Mouse (Mus musculus) left cerebral cortex, postnatal 4 days (tissue): ENCODE measurements around the gene Pyy. TPM values are rescaled to one million over a fixed set of nuclear protein-coding genes. Genes with fewer than 3 reads are reported as not detected.

Experiments used
- total RNA-seq, 2 experiments: library from RNA; stranded (reverse); gene quantifications; 2 replicates each; pipeline ENCODE4 v1.2.3; 2021

The Pyy gene
- total RNA-seq, 2 experiments from 2014 or later, result not detected

Other genes starting within 250 kb of the Pyy start
- gene Meox1, start 213.5 kb downstream of the Pyy start, total RNA-seq, result 1 to 10 TPM; 1.2 to 1.5 TPM
- not detected for gene Sost, start 140.8 kb downstream of the Pyy start, total RNA-seq
- gene Cfap97d1, start 123.6 kb downstream of the Pyy start, total RNA-seq, result not detected
- gene Dusp3, start 120.8 kb downstream of the Pyy start, total RNA-seq, result 10 to 100 TPM; 53.2 to 56.5 TPM
- gene Mpp3, start 79.4 kb downstream of the Pyy start, total RNA-seq, result 10 to 100 TPM; 53.1 to 56.3 TPM
- not detected for gene Cd300lg, start 66.3 kb downstream of the Pyy start, total RNA-seq
- 10 to 100 TPM; 39.1 to 45.0 TPM for gene Mpp2, start 19.3 kb downstream of the Pyy start, total RNA-seq
- not detected for gene Ppy, start 6.5 kb downstream of the Pyy start, total RNA-seq
- under 1 TPM in 1 of 2 experiments, not detected in 1; 0.16 TPM for gene Nags, start 37.7 kb upstream of the Pyy start, total RNA-seq
- gene Tmem101, start 48.6 kb upstream of the Pyy start, total RNA-seq, result 10 to 100 TPM; 23.8 to 26.4 TPM
- 10 to 100 TPM; 84.5 to 86.0 TPM for gene Lsm12, start 77.5 kb upstream of the Pyy start, total RNA-seq
- 10 to 100 TPM; 34.6 to 35.4 TPM for gene G6pc3, start 81.8 kb upstream of the Pyy start, total RNA-seq
- gene Hdac5, start 122.3 kb upstream of the Pyy start, total RNA-seq, result 100 to 1,000 TPM; 205 to 213 TPM
- gene BC030867, start 141.1 kb upstream of the Pyy start, total RNA-seq, result 1 to 10 TPM; 1.4 to 1.6 TPM
- under 1 TPM; 0.91 to 0.98 TPM for gene Asb16, start 160.9 kb upstream of the Pyy start, total RNA-seq
- 10 to 100 TPM; 53.6 to 56.1 TPM for gene Tmub2, start 177.1 kb upstream of the Pyy start, total RNA-seq
- gene Atxn7l3, start 188.8 kb upstream of the Pyy start, total RNA-seq, result 100 to 1,000 TPM; 183 to 189 TPM
- gene Ubtf, start 211.9 kb upstream of the Pyy start, total RNA-seq, result 100 to 1,000 TPM; 113 to 115 TPM